Mouse (Mus musculus): Measurements from ENCODE around the gene Tctex1d4. TPM values are rescaled to one million over a fixed set of nuclear protein-coding genes. Genes with fewer than 3 reads are reported as not detected.

Gene Tctex1d4
- 3.6 and 5.1 TPM in 2 replicates for polyA plus RNA-seq (2015; fragmentation: Nextera tagmentation; extraction: Ambion mirVana)

DNA sequence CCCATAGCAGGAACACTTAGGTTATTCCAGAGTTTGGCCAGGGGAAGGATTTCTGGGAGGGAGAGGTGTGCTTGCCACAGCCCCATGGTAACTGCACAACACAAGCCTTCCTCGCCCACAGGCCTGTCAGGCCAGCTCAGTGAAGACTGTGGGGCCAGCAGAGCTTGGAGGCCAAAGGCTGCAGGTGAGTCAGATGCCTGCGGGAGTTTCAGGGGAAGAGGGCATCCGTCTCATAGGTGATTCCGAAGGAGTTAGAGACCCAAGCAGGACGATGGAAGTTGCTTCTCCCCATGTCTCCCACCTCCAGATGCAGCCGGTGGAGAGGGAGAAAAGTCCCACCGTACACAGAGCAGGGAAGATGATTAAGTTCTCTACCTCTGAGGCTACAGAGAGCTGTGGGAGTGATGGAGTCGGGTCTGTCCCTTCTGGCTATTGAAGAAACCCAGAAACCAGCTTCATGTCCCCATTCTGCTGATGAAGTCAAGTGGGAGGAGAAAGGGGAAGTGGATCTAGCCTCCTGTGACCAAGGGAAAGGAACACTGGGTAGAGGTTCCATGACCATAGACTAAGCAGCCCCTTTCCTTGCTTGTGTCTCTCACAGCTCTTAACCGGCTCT, at the start of gene Tctex1d4:
TSS of gene Tctex1d4 (plus strand) at position 120 of the 616 bp plus-strand sequence.
- Histone ChIP-seq H3K4me1 (replicated peaks; ENCODE audit: control insufficient read depth, insufficient read depth, low read length) (peaks cover 25% of the 10 kb centered on the region), H3K27me3 (ENCODE audit: control insufficient read depth, insufficient read depth, low read depth, low read length) (no peaks in the 10 kb centered on the region), H3K27ac (ENCODE audit: low read length) (peak within 1 kb of the TSS; percentile 80), H3K36me3 (ENCODE audit: control insufficient read depth, insufficient read depth, low read length) (no peaks in the 10 kb centered on the region), H3K9ac (ENCODE audit: low read length) (peak within 1 kb of the TSS; percentile 42), H3K9me3 (ENCODE audit: control insufficient read depth, low read length) (no peaks in the 10 kb centered on the region), H3K4me2 (ENCODE audit: low read depth, low read length) (no peak within 1 kb of the TSS), H3K4me3 (ENCODE audit: low read length) (no peak within 1 kb of the TSS)
- ATAC-seq (ENCODE audit: low read depth): no peak
- 74% methylated on average over 9 of the region's 9 CpGs for WGBS

DNA sequence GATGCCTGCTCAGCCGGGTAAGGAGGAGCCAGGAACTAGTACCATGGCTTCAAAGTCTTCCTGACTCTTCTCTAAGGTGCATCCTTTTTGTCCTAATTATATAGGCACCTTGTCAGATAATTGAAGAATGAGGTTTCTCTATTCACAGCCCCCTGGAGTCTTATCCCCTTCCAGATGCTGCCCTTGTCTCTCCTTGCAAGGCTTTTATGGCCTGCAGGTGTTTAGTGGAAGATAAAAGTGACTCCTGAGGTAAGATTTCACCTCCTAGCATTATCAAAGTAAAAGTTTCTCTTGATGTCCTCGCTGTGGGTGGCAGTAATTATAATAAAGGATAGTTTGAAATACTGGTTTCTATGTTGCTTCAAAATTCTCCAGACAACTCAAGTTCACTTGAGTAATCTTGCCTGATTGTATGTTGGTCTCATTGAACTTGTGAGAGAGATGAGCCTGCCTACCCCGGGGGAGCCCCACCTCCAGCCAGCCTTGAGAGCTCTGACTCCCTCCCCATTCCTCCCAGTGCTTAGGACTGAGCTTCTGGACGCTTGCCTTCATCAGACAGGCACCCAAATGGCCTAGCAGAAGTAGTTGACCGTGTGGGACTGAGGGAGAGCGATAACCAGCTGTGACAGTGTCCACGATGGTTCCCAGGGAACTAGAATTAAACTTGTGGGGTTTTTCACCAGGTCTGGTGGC, 38.5 kb upstream of the Tctex1d4 start:
- H3K9ac ChIP-seq (ENCODE audit: low read length): no peak overlapping the region
- ATAC-seq (ENCODE audit: low read depth): no peak
- no peak overlapping the region for H3K27ac ChIP-seq (ENCODE audit: low read length)
- no peaks in the 10 kb centered on the region for H3K27me3 ChIP-seq (ENCODE audit: control insufficient read depth, insufficient read depth, low read depth, low read length)
- WGBS: 72% methylated on average over 7 of the region's 7 CpGs
- no peak overlapping the region for H3K4me3 ChIP-seq (ENCODE audit: low read length)
- no peaks in the 10 kb centered on the region for H3K4me1 ChIP-seq (replicated peaks; ENCODE audit: control insufficient read depth, insufficient read depth, low read length)
- H3K4me2 ChIP-seq (ENCODE audit: low read depth, low read length): no peak overlapping the region
- H3K9me3 ChIP-seq (ENCODE audit: control insufficient read depth, low read length): no peaks in the 10 kb centered on the region
- H3K36me3 ChIP-seq (ENCODE audit: control insufficient read depth, insufficient read depth, low read length): peaks cover 4% of the 10 kb centered on the region; the same call in 1 of the 2 replicates

DNA sequence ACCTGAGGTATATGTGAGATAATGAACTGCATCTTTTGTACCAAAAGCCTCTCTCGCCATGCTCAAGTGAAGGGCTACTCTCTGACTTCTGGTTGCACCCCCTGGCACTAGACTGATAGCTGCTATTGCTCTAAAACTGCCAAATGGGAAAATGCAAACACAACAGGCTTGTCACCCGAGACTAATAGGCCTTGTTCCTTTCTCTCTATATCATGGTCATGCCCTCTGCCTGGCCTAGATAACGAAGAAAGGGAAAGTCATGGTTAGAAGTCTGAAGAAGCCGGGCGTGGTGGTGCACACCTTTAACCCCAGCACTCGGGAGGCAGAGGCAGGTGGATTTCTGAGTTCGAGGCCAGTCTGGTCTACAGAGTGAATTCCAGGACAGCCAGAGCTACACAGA, 36.0 kb upstream of the Tctex1d4 start:
- Histone ChIP-seq H3K4me1 (replicated peaks; ENCODE audit: control insufficient read depth, insufficient read depth, low read length) (peaks cover 6% of the 10 kb centered on the region; the same call in 1 of the 2 replicates), H3K36me3 (ENCODE audit: control insufficient read depth, insufficient read depth, low read length) (peaks cover 2% of the 10 kb centered on the region; the same call in 1 of the 2 replicates), H3K27ac (ENCODE audit: low read length) (no peak overlapping the region), H3K4me2 (ENCODE audit: low read depth, low read length) (no peak overlapping the region), H3K27me3 (ENCODE audit: control insufficient read depth, insufficient read depth, low read depth, low read length) (no peaks in the 10 kb centered on the region), H3K4me3 (ENCODE audit: low read length) (no peak overlapping the region), H3K9ac (ENCODE audit: low read length) (no peak overlapping the region), H3K9me3 (ENCODE audit: control insufficient read depth, low read length) (no peaks in the 10 kb centered on the region)
- 66% methylated on average over 7 of the region's 7 CpGs for WGBS
- no peak for ATAC-seq (ENCODE audit: low read depth)

DNA sequence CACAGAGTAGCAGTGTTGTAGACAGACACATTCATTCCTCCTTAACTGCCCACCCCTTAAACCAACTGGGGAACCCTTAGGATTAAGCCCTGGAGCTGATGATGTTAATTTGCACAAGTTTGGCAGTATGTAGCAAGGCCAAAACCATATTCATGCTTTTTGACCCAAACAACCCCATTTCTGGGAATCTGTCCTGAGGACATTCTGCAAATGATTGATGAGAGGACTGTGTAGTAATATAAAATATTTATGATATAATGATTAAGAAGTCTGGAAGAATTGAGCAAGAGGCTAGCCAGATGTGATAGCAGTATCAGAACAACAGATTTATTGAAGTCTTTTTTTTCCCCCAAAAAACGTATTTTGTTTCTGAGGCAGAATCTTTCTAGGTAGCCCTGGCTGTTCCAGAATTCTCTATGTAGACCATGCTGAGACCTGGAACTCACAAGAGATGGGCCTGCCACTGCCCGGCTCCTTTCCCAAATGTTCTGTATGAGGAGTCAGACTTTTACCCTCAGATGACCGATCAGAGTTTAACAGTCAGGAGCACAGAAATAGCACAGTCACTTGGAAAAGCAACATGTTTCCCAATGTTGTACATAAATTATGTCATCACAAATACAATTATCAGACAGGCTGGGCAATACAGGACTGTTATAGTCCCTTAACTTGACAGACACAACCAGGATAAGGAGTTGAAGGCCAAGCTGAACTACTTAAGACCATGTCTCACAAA, 31.8 kb upstream of the Tctex1d4 start:
- Histone ChIP-seq H3K36me3 (ENCODE audit: control insufficient read depth, insufficient read depth, low read length) (no peaks in the 10 kb centered on the region), H3K4me2 (ENCODE audit: low read depth, low read length) (no peak overlapping the region), H3K9me3 (ENCODE audit: control insufficient read depth, low read length) (no peaks in the 10 kb centered on the region), H3K4me3 (ENCODE audit: low read length) (no peak overlapping the region), H3K27me3 (ENCODE audit: control insufficient read depth, insufficient read depth, low read depth, low read length) (no peaks in the 10 kb centered on the region), H3K27ac (ENCODE audit: low read length) (no peak overlapping the region; the same call in 1 of the 2 replicates), H3K9ac (ENCODE audit: low read length) (no peak overlapping the region), H3K4me1 (replicated peaks; ENCODE audit: control insufficient read depth, insufficient read depth, low read length) (peaks cover 31% of the 10 kb centered on the region)
- no peak for ATAC-seq (ENCODE audit: low read depth)
- 62% methylated on average over 3 of the region's 3 CpGs for WGBS

DNA sequence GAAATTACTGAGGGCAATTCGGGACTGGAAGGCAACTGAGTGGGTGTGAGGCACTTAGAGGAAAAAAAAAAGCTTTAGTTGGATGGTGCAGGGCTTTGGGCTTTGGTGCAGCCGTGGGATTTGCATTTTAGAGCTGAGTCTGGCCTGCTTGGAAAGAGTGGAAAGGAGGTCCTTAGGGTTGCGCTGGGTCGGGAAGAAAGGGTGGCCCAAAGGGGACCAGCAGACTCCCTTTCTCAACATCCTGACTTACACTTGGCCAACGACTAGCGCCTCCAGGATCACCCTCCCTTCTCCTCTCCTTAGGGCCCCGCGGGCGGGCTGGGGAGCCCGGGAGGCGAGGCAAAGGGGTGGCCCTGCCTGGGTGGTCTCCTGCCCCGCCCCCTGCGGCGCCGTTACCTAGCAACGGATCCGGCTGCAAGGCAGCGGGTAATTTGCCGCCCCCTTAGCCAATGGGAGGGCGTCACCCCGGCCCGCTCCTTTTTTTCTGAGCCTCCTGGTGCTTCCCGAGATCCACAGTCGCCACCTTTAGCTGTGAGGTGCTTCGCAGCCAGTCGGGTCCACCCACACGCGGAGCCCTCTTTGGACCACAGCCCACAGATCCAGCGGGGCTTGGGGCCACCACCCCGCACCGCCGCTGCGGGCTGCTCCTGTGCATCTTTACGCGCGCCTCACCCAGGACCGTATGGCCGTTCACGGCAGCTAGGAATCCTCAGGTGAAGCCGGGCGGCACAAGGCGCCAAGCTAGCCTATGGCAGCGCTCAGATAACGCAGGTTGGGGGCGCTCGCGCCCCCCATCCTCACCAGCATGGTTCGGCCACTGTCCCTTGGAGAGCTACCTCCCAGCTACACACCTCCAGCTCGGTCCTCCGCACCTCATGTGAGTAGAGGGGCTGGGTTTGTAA, 30.8 kb upstream of the Tctex1d4 start, which contains the start of gene Ptch2:
TSS of gene Ptch2 (plus strand) at position 525 of the 902 bp plus-strand sequence.
- Histone ChIP-seq H3K9me3 (ENCODE audit: control insufficient read depth, low read length) (no peaks in the 10 kb centered on the region), H3K4me1 (replicated peaks; ENCODE audit: control insufficient read depth, insufficient read depth, low read length) (peaks cover 31% of the 10 kb centered on the region), H3K27ac (ENCODE audit: low read length) (peak within 1 kb of the TSS; percentile 78), H3K27me3 (ENCODE audit: control insufficient read depth, insufficient read depth, low read depth, low read length) (no peaks in the 10 kb centered on the region), H3K36me3 (ENCODE audit: control insufficient read depth, insufficient read depth, low read length) (no peaks in the 10 kb centered on the region), H3K4me3 (ENCODE audit: low read length) (peak within 1 kb of the TSS; percentile 76), H3K9ac (ENCODE audit: low read length) (peak within 1 kb of the TSS; percentile 68), H3K4me2 (ENCODE audit: low read depth, low read length) (peak within 1 kb of the TSS; percentile 98)
- peak; percentile 86 for ATAC-seq (ENCODE audit: low read depth)
- WGBS: 0% methylated on average over 45 of the region's 50 CpGs

DNA sequence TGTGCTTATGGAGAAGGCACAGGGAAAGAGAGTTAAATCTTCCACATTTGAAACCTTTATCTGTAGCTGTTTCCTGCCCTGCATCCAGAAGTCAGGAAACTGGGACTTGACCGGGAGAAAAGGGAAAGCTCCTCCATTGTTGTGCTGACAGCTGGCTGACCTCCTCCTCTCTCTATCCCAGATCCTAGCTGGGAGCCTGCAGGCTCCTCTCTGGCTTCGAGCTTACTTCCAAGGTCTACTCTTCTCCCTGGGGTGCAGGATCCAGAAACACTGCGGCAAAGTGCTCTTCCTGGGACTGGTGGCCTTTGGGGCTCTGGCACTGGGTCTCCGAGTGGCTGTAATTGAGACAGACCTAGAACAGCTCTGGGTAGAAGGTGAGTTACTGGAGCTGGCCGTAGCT, 29.9 kb upstream of the Tctex1d4 start:
- Histone ChIP-seq H3K27ac (ENCODE audit: low read length) (peak overlapping the region; percentile 78), H3K4me3 (ENCODE audit: low read length) (peak overlapping the region; percentile 76), H3K9ac (ENCODE audit: low read length) (peak overlapping the region; percentile 68), H3K4me1 (replicated peaks; ENCODE audit: control insufficient read depth, insufficient read depth, low read length) (peaks cover 34% of the 10 kb centered on the region), H3K4me2 (ENCODE audit: low read depth, low read length) (peak overlapping the region; percentile 98), H3K9me3 (ENCODE audit: control insufficient read depth, low read length) (no peaks in the 10 kb centered on the region), H3K36me3 (ENCODE audit: control insufficient read depth, insufficient read depth, low read length) (no peaks in the 10 kb centered on the region), H3K27me3 (ENCODE audit: control insufficient read depth, insufficient read depth, low read depth, low read length) (no peaks in the 10 kb centered on the region)
- ATAC-seq (ENCODE audit: low read depth): no peak
- 4% methylated on average over 5 of the region's 5 CpGs for WGBS

DNA sequence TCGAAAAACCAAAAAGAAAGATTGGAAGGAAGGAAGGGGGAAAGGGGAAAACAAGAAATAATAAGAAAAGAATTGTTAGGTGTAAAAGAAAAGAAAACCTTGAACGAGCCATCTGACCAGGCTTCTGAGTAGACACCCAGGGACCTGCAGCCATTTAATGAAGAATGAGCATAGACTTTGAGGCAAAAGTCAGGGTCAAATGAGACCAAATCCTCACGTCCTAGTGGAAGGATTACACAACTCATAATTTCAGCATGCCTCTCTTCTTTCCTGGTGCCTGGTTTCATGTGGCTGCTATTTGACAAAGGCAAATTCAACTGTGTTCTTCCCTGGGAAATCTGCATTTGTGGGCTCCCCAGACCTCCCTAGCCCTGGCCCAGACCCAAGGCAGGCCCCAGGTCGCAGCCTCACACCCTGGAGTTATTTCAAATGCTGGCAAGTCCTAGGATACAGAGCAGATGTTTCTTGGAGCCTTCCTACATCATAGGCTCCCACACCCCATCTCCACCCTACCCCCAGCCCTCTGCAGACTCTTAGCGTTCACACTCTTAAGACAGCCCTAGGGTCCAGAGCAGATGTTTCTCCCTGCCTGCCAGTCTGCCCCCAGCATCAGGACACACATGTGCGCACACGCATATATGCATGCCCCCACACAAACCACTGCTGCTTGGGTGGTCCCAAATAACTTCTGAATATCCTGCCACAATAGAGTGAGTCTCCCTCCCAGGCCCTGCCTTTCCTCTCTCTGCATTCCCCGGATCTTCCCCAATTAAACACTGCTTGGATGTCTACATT, 28.4 kb upstream of the Tctex1d4 start:
- no peaks in the 10 kb centered on the region for H3K9me3 ChIP-seq (ENCODE audit: control insufficient read depth, low read length)
- ATAC-seq (ENCODE audit: low read depth): peak; percentile 81
- WGBS: 48% methylated on average over 8 of the region's 8 CpGs
- peak overlapping the region; percentile 98 for H3K4me2 ChIP-seq (ENCODE audit: low read depth, low read length)
- no peak overlapping the region for H3K4me3 ChIP-seq (ENCODE audit: low read length)
- no peaks in the 10 kb centered on the region; the same call in 1 of the 2 replicates for H3K36me3 ChIP-seq (ENCODE audit: control insufficient read depth, insufficient read depth, low read length)
- H3K9ac ChIP-seq (ENCODE audit: low read length): peak overlapping the region; percentile 9; the same call in 1 of the 2 replicates
- H3K27me3 ChIP-seq (ENCODE audit: control insufficient read depth, insufficient read depth, low read depth, low read length): no peaks in the 10 kb centered on the region
- peaks cover 34% of the 10 kb centered on the region for H3K4me1 ChIP-seq (replicated peaks; ENCODE audit: control insufficient read depth, insufficient read depth, low read length)
- peak overlapping the region; percentile 73 for H3K27ac ChIP-seq (ENCODE audit: low read length)

DNA sequence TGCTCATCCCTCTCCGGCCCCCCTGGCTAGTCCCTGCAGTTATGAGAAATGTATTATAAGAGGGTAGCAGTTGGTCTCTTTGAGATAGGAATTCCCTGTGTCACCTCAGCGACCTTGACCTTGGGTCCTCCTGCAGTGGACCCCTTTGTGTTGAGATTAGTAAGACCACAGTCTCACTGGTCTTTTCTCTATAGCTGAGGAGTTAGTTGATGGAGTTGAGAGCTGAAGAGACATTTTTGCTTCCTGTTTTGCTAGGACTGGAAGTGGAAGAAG, 27.9 kb upstream of the Tctex1d4 start:
- H3K27ac ChIP-seq (ENCODE audit: low read length): peak overlapping the region; percentile 73
- no peak overlapping the region for H3K4me3 ChIP-seq (ENCODE audit: low read length)
- H3K4me1 ChIP-seq (replicated peaks; ENCODE audit: control insufficient read depth, insufficient read depth, low read length): peaks cover 34% of the 10 kb centered on the region
- 48% methylated on average over 2 of the region's 2 CpGs for WGBS
- H3K27me3 ChIP-seq (ENCODE audit: control insufficient read depth, insufficient read depth, low read depth, low read length): no peaks in the 10 kb centered on the region
- H3K9ac ChIP-seq (ENCODE audit: low read length): peak overlapping the region; percentile 9; the same call in 1 of the 2 replicates
- no peaks in the 10 kb centered on the region for H3K9me3 ChIP-seq (ENCODE audit: control insufficient read depth, low read length)
- no peak for ATAC-seq (ENCODE audit: low read depth)
- H3K4me2 ChIP-seq (ENCODE audit: low read depth, low read length): no peak overlapping the region
- H3K36me3 ChIP-seq (ENCODE audit: control insufficient read depth, insufficient read depth, low read length): no peaks in the 10 kb centered on the region; the same call in 1 of the 2 replicates

Data from lung, embryonic 16.5 days (tissue).